Mouse (Mus musculus) gastrocnemius, adult 2 months (tissue): ENCODE data around the gene Smap2. TPM values are rescaled to one million over a fixed set of nuclear protein-coding genes. Genes with fewer than 3 reads are reported as not detected.

ENCODE experiments used
- DNase-seq: peaks from one replicate; pipeline ENCODE4 v3.0.0; 2022
- H3K27ac ChIP-seq: fragments of 200-600 bp; 2 replicates; pipeline ENCODE4 v1.8.1; 2022; ENCODE audit warnings: mild to moderate bottlenecking
- H3K4me3 ChIP-seq: fragments of 200-600 bp; 2 replicates; pipeline ENCODE4 v1.8.1; 2022; ENCODE audit warnings: mild to moderate bottlenecking, moderate library complexity
- CTCF ChIP-seq: fragments of 200-600 bp; IDR thresholded peaks from 2 replicates; pipeline ENCODE4 v1.8.1; 2022; ENCODE audit warnings: antibody characterized with exemption, mild to moderate bottlenecking, moderate library complexity
- intact Hi-C: fragments of 180-260 bp; cut with DNase I; formaldehyde crosslinking; loops from one replicate; pipeline ENCODE4 v1.15.1; 2025
- total RNA-seq, 2 experiments: library from RNA; stranded (reverse); gene quantifications; 2 replicates each; pipeline ENCODE4 v1.2.3; 2021

Gene Smap2
- total RNA-seq, 2 experiments from 2014 or later = 10.8 to 18.2 TPM

GRCm38 (mm10) chr4:121001042-121001441 is 16.0 kb downstream of the Smap2 start:
- intact Hi-C loops = no loop called here
- Histone ChIP-seq H3K4me3 (no peak overlapping the region), H3K27ac (no peak overlapping the region)
- no peak for TF ChIP-seq CTCF
- no peak for DNase-seq

GRCm38 (mm10) chr4:120995911-120996310 is 21.1 kb downstream of the Smap2 start:
- TF ChIP-seq CTCF = no peak
- H3K27ac ChIP-seq = no peak overlapping the region
- H3K4me3 ChIP-seq = no peak overlapping the region
- intact Hi-C loops = no loop called here
- no peak for DNase-seq

- DNase-seq = no peak
- no peak for TF ChIP-seq CTCF
- Histone ChIP-seq H3K27ac (no peak overlapping the region), H3K4me3 (no peak overlapping the region)
- intact Hi-C loops = no loop called here
Observed at GRCm38 (mm10) chr4:120993025-120993424, 24.0 kb downstream of the Smap2 start.

- no peak for DNase-seq
- intact Hi-C loops = no loop called here
- no peak for TF ChIP-seq CTCF
- no peak overlapping the region for H3K4me3 ChIP-seq
- H3K27ac ChIP-seq = no peak overlapping the region
Observed at GRCm38 (mm10) chr4:120992284-120992683, 24.8 kb downstream of the Smap2 start.

GRCm38 (mm10) chr4:120987319-120987718 is 29.7 kb downstream of the Smap2 start:
- no peak overlapping the region for H3K4me3 ChIP-seq
- H3K27ac ChIP-seq = no peak overlapping the region
- intact Hi-C loops = loop anchor here (2.0 to 5.0 kb wide), 4 partner anchors 29 to 245 kb away; partner anchors contain the start of gene Smap2
- DNase-seq = no peak
- no peak for TF ChIP-seq CTCF

GRCm38 (mm10) chr4:120986446-120986845 is 30.6 kb downstream of the Smap2 start:
- intact Hi-C loops = loop anchor here (2.0 to 5.0 kb wide), 4 partner anchors 30 to 246 kb away; partner anchors contain the start of gene Smap2
- no peak overlapping the region for H3K4me3 ChIP-seq
- H3K27ac ChIP-seq = no peak overlapping the region
- DNase-seq = peak; percentile 44
- TF ChIP-seq CTCF = peak; percentile 98

GRCm38 (mm10) chr4:120978221-120978620 is 38.8 kb downstream of the Smap2 start:
- intact Hi-C loops = no loop called here
- Histone ChIP-seq H3K4me3 (no peak overlapping the region), H3K27ac (no peak overlapping the region)
- no peak for TF ChIP-seq CTCF
- DNase-seq = no peak

GRCm38 (mm10) chr4:120975428-120975734 is 41.7 kb downstream of the Smap2 start:
- intact Hi-C loops = no loop called here
- Histone ChIP-seq H3K27ac (peak overlapping the region; percentile 28; the same call in 1 of the 2 replicates), H3K4me3 (no peak overlapping the region)
- no peak for TF ChIP-seq CTCF
- no peak for DNase-seq

GRCm38 (mm10) chr4:120974711-120975427 is 42.2 kb downstream of the Smap2 start:
- intact Hi-C loops = no loop called here
- Histone ChIP-seq H3K27ac (peak overlapping the region; percentile 28; the same call in 1 of the 2 replicates), H3K4me3 (no peak overlapping the region)
- DNase-seq = no peak
- no peak for TF ChIP-seq CTCF

- no peak for DNase-seq
- intact Hi-C loops = no loop called here
- no peak for TF ChIP-seq CTCF
- H3K4me3 ChIP-seq = no peak overlapping the region
- H3K27ac ChIP-seq = no peak overlapping the region
Observed at GRCm38 (mm10) chr4:120971842-120972241, 45.2 kb downstream of the Smap2 start.

GRCm38 (mm10) chr4:120969382-120970146 is 47.5 kb downstream of the Smap2 start:
- Histone ChIP-seq H3K4me3 (no peak overlapping the region), H3K27ac (no peak overlapping the region)
- peak; percentile 49 for TF ChIP-seq CTCF
- no peak for DNase-seq
- intact Hi-C loops = no loop called here

- no peak for TF ChIP-seq CTCF
- no peak for DNase-seq
- intact Hi-C loops = no loop called here
- H3K27ac ChIP-seq = no peak overlapping the region
- H3K4me3 ChIP-seq = no peak overlapping the region
Observed at GRCm38 (mm10) chr4:120968486-120968885, 48.6 kb downstream of the Smap2 start.

- TF ChIP-seq CTCF = no peak
- no peak overlapping the region for H3K4me3 ChIP-seq
- no peak for DNase-seq
- no peak overlapping the region for H3K27ac ChIP-seq
- intact Hi-C loops = no loop called here
Observed at GRCm38 (mm10) chr4:120955586-120955985, 61.5 kb downstream of the Smap2 start.

- intact Hi-C loops = no loop called here
- DNase-seq = no peak
- no peak overlapping the region for H3K27ac ChIP-seq
- H3K4me3 ChIP-seq = no peak overlapping the region
- TF ChIP-seq CTCF = no peak
Observed at GRCm38 (mm10) chr4:120953667-120954066, 63.4 kb downstream of the Smap2 start.
